Mouse (Mus musculus): ENCODE results near the gene Mphosph10.

- TF ChIP-seq EP300 (IDR thresholded peaks at IDR 0.05; ENCODE audit: low read depth), result no peak
- TF ChIP-seq CTCF (IDR thresholded peaks at IDR 0.05; ENCODE audit: low read depth), result no peak
Measured at GRCm38 (mm10) chr7:64331309-64331708, 60.8 kb downstream of the Mphosph10 start.

Data from heart, postnatal 0 days (tissue).